Mouse (Mus musculus) heart, embryonic 11.5 days (tissue): Measurements from ENCODE around the gene Spop. TPM values are rescaled to one million over a fixed set of nuclear protein-coding genes. Genes with fewer than 3 reads are reported as not detected.
A peak's percentile ranks its signal among the peaks of the same experiment; 100 is the strongest.

Experiments
- ATAC-seq: fragments of 200-750 bp; cut with Nextera tagmentation; replicated peaks from 2 replicates; pipeline ENCODE4 v1.8.0; 2017; ENCODE audit warnings: moderate library complexity; ENCODE audit not compliant: insufficient number of reproducible peaks, low FRiP score, low TSS enrichment
- H3K27ac ChIP-seq: fragments of 300-500 bp; sonication (generic); 2 replicates; pipeline ENCODE4 v1.5.1; 2014; ENCODE audit warnings: mild to moderate bottlenecking, low read depth, low read length
- H3K27me3 ChIP-seq: fragments of 300-500 bp; sonication (generic); 2 replicates; pipeline ENCODE4 v1.6.1; 2014; ENCODE audit warnings: mild to moderate bottlenecking, low read length, mixed read lengths; ENCODE audit not compliant: control insufficient read depth, insufficient read depth
- H3K36me3 ChIP-seq: fragments of 300-500 bp; sonication (generic); 2 replicates; pipeline ENCODE4 v1.6.1; 2014; ENCODE audit warnings: mild to moderate bottlenecking, low read length, moderate library complexity, mixed read lengths; ENCODE audit not compliant: control insufficient read depth, insufficient read depth
- H3K4me1 ChIP-seq: fragments of 300-500 bp; sonication (generic); 2 replicates; pipeline ENCODE4 v1.6.1; 2014; ENCODE audit warnings: low read length; ENCODE audit not compliant: control insufficient read depth, insufficient read depth
- H3K4me2 ChIP-seq: fragments of 300-500 bp; sonication (generic); 2 replicates; pipeline ENCODE4 v1.6.1; 2014; ENCODE audit warnings: mild to moderate bottlenecking, moderate library complexity
- H3K4me3 ChIP-seq: fragments of 300-500 bp; sonication (generic); 2 replicates; pipeline ENCODE4 v1.5.1; 2014; ENCODE audit warnings: low read depth, low read length
- H3K9ac ChIP-seq: fragments of 300-500 bp; sonication (generic); 2 replicates; pipeline ENCODE4 v1.6.1; 2014; ENCODE audit warnings: mild to moderate bottlenecking, low read depth, low read length, moderate library complexity
- H3K9me3 ChIP-seq: fragments of 300-500 bp; sonication (generic); replicated peaks from 2 replicates; pipeline ENCODE4 v1.6.1; 2016; ENCODE audit warnings: low read length; ENCODE audit not compliant: control insufficient read depth
- WGBS: fragments of 180-500 bp; shearing (Covaris S2); extraction: QIAGEN DNeasy Blood & Tissue Kit; methylation state at CpG from one replicate; pipeline ENCODE4 v1.1.7; 2014; ENCODE audit not compliant: insufficient replicate concordance; 5-methylcytosine and 5-hydroxymethylcytosine counted together
- polyA plus RNA-seq: library from polyadenylated mRNA; unstranded; fragments of >200 nt; fragmentation: Nextera tagmentation; extraction: Ambion mirVana; gene quantifications from 2 replicates; pipeline ENCODE4 v1.2.1, GENCODE M21; 2014

Gene Spop
- polyA plus RNA-seq, 1 experiment from 2014 or later = 82.3 TPM

- under 1% methylated on average over 42 of the region's 42 CpGs for WGBS
- ATAC-seq = peak; percentile 89
- peaks cover 18% of the 10 kb centered on the region for H3K36me3 ChIP-seq
- peak within 1 kb of the TSS; percentile 90 for H3K27ac ChIP-seq
- H3K4me1 ChIP-seq = peaks cover 7% of the 10 kb centered on the region
- H3K9ac ChIP-seq = peak within 1 kb of the TSS; percentile 93
- no peaks in the 10 kb centered on the region for H3K9me3 ChIP-seq
- no peaks in the 10 kb centered on the region for H3K27me3 ChIP-seq
- H3K4me2 ChIP-seq = peak within 1 kb of the TSS; percentile 60
- peak within 1 kb of the TSS; percentile 87 for H3K4me3 ChIP-seq
Measured at GRCm38 (mm10) chr11:95384319-95384972, 29.4 kb upstream of the Spop start, which contains the start of gene Slc35b1. Gene Slc35b1 (plus strand): TSS chr11:95384692.

- Histone ChIP-seq H3K4me2 (peak overlapping the region; percentile 60), H3K4me3 (peak overlapping the region; percentile 87), H3K9ac (peak overlapping the region; percentile 93), H3K4me1 (peaks cover 5% of the 10 kb centered on the region), H3K9me3 (no peaks in the 10 kb centered on the region), H3K36me3 (peaks cover 18% of the 10 kb centered on the region), H3K27me3 (no peaks in the 10 kb centered on the region), H3K27ac (peak overlapping the region; percentile 90)
- WGBS = under 1% methylated on average over 14 of the region's 14 CpGs
- ATAC-seq = no peak
Measured at GRCm38 (mm10) chr11:95384973-95385320, 28.9 kb upstream of the Spop start.

GRCm38 (mm10) chr11:95387354-95387753 is 26.5 kb upstream of the Spop start:
- no peak overlapping the region for H3K27ac ChIP-seq
- no peak overlapping the region for H3K4me2 ChIP-seq
- peaks cover 27% of the 10 kb centered on the region for H3K36me3 ChIP-seq
- no peak for ATAC-seq
- peaks cover 4% of the 10 kb centered on the region for H3K4me1 ChIP-seq
- H3K9ac ChIP-seq = no peak overlapping the region
- no peak overlapping the region for H3K4me3 ChIP-seq
- H3K27me3 ChIP-seq = no peaks in the 10 kb centered on the region
- 81% methylated on average over 7 of the region's 7 CpGs for WGBS
- no peaks in the 10 kb centered on the region for H3K9me3 ChIP-seq

- no peak overlapping the region for H3K9ac ChIP-seq
Measured at GRCm38 (mm10) chr11:95389006-95389405, 24.9 kb upstream of the Spop start.

GRCm38 (mm10) chr11:95390420-95390819 is 23.5 kb upstream of the Spop start:
- ATAC-seq = no peak
- Histone ChIP-seq H3K4me2 (no peak overlapping the region), H3K27ac (no peak overlapping the region), H3K4me3 (no peak overlapping the region), H3K27me3 (no peaks in the 10 kb centered on the region), H3K36me3 (peaks cover 27% of the 10 kb centered on the region), H3K4me1 (peaks cover 4% of the 10 kb centered on the region), H3K9me3 (no peaks in the 10 kb centered on the region), H3K9ac (no peak overlapping the region)
- WGBS = 85% methylated on average over 6 of the region's 6 CpGs

More at GRCm38 (mm10) chr11:95389006-95389405, 24.9 kb upstream of the Spop start:
- Histone ChIP-seq H3K4me1 (peaks cover 4% of the 10 kb centered on the region), H3K4me3 (no peak overlapping the region), H3K27me3 (no peaks in the 10 kb centered on the region), H3K36me3 (peaks cover 27% of the 10 kb centered on the region), H3K9me3 (no peaks in the 10 kb centered on the region), H3K4me2 (no peak overlapping the region), H3K27ac (no peak overlapping the region)
- no peak for ATAC-seq
- WGBS = 78% methylated on average over 3 of the region's 3 CpGs

- Histone ChIP-seq H3K4me3 (no peak overlapping the region), H3K27me3 (no peaks in the 10 kb centered on the region), H3K9me3 (no peaks in the 10 kb centered on the region), H3K36me3 (peaks cover 27% of the 10 kb centered on the region), H3K9ac (no peak overlapping the region), H3K27ac (no peak overlapping the region), H3K4me2 (no peak overlapping the region), H3K4me1 (no peaks in the 10 kb centered on the region)
- ATAC-seq = no peak
- WGBS = 76% methylated on average over 4 of the region's 4 CpGs
Measured at GRCm38 (mm10) chr11:95391201-95391600, 22.7 kb upstream of the Spop start.

DNA sequence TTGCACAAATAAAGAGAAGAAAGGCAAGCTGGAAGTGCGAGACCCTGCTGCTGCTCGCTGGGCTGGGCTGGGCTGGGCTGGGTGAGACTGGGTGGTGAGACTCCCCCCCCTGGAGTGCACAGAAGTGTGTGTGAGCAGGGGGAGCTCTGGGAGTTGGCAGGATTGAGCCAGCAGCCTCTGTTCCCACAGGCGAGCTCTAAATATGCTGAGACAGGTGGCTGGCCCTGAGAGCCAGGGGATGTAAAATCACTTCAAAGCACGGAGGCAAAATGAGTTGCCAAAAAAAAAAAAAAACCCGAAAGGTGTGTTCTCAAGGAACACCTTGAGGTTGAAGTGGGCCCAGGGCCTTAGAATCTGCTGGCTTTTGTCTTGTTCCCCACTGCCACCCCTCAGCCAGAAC is 22.1 kb upstream of the Spop start:
- peaks cover 27% of the 10 kb centered on the region for H3K36me3 ChIP-seq
- 79% methylated on average over 5 of the region's 5 CpGs for WGBS
- no peak for ATAC-seq
- no peaks in the 10 kb centered on the region for H3K4me1 ChIP-seq
- H3K4me3 ChIP-seq = no peak overlapping the region
- no peak overlapping the region for H3K27ac ChIP-seq
- no peak overlapping the region for H3K9ac ChIP-seq
- no peaks in the 10 kb centered on the region for H3K9me3 ChIP-seq
- H3K4me2 ChIP-seq = no peak overlapping the region
- no peaks in the 10 kb centered on the region for H3K27me3 ChIP-seq

GRCm38 (mm10) chr11:95392223-95392667 is 21.6 kb upstream of the Spop start:
- Histone ChIP-seq H3K4me2 (no peak overlapping the region), H3K9ac (no peak overlapping the region), H3K9me3 (no peaks in the 10 kb centered on the region), H3K4me3 (no peak overlapping the region), H3K4me1 (no peaks in the 10 kb centered on the region), H3K27ac (no peak overlapping the region), H3K27me3 (no peaks in the 10 kb centered on the region), H3K36me3 (peaks cover 25% of the 10 kb centered on the region)
- WGBS = 56% methylated on average over 7 of the region's 7 CpGs
- ATAC-seq = no peak
